Mouse (Mus musculus) thymus, adult 2 months (tissue): Measurements from ENCODE around the gene Ube2j1. TPM values are rescaled to one million over a fixed set of nuclear protein-coding genes. Genes with fewer than 3 reads are reported as not detected.

Experiments
- DNase-seq: peaks from one replicate; pipeline ENCODE4 v3.0.0; 2021
- H3K27ac ChIP-seq: fragments of 200-500 bp; 2 replicates; pipeline ENCODE4 v1.5.1; 2012; ENCODE audit warnings: low read length, control low read depth; ENCODE audit not compliant: control insufficient read depth, insufficient read depth
- H3K27me3 ChIP-seq: fragments of 200-500 bp; 2 replicates; pipeline ENCODE4 v1.6.1; 2012; ENCODE audit warnings: mild to moderate bottlenecking, low read length, moderate library complexity, mixed read lengths; ENCODE audit not compliant: control insufficient read depth, insufficient read depth
- H3K36me3 ChIP-seq: fragments of 200-500 bp; 2 replicates; pipeline ENCODE4 v1.6.1; 2012; ENCODE audit warnings: mild to moderate bottlenecking, low read length, moderate library complexity; ENCODE audit not compliant: control insufficient read depth, insufficient read depth
- H3K4me1 ChIP-seq: fragments of 200-500 bp; replicated peaks from 2 replicates; pipeline ENCODE4 v1.6.1; 2012; ENCODE audit warnings: low read length; ENCODE audit not compliant: control insufficient read depth, insufficient read depth
- H3K4me3 ChIP-seq: fragments of 200-500 bp; 2 replicates; pipeline ENCODE4 v1.5.1; 2012; ENCODE audit warnings: mild to moderate bottlenecking, low read length, control low read depth, moderate library complexity; ENCODE audit not compliant: control insufficient read depth, insufficient read depth
- CTCF ChIP-seq: fragments of 200-500 bp; IDR thresholded peaks from 2 replicates; pipeline ENCODE4 v1.5.1; 2012; ENCODE audit warnings: mild to moderate bottlenecking, control low read depth, low read length, moderate library complexity, borderline replicate concordance; ENCODE audit not compliant: control insufficient read depth, poor library complexity, insufficient read depth; ENCODE audit errors: extremely low read depth
- POLR2A ChIP-seq: fragments of 200-500 bp; IDR thresholded peaks from 2 replicates; pipeline ENCODE4 v1.6.1; 2012; ENCODE audit warnings: mild to moderate bottlenecking, low read length, control low read depth, moderate library complexity; ENCODE audit not compliant: control insufficient read depth, poor library complexity, insufficient read depth; ENCODE audit errors: extremely low read depth
- WGBS: fragments of 180-500 bp; shearing (Covaris S2); methylation state at CpG from one replicate; pipeline ENCODE4 v1.1.7; 2018; 5-methylcytosine and 5-hydroxymethylcytosine counted together
- polyA plus RNA-seq: library from polyadenylated mRNA; depleted of rRNA; stranded (reverse); fragments of >200 nt; gene quantifications from 2 replicates; pipeline ENCODE4 v1.2.3, GENCODE M21; 2012; rRNA removed

The Ube2j1 gene
- polyA plus RNA-seq, 1 experiment: 28.7 TPM

- no peak for TF ChIP-seq POLR2A
- H3K27ac ChIP-seq: no peak overlapping the region
- H3K4me3 ChIP-seq: no peak overlapping the region
- no peaks in the 10 kb centered on the region for H3K27me3 ChIP-seq
- no peaks in the 10 kb centered on the region for H3K36me3 ChIP-seq
- WGBS: 96% methylated on average over 5 of the region's 5 CpGs
- no peak for DNase-seq
- H3K4me1 ChIP-seq: peaks cover 37% of the 10 kb centered on the region
Measured at GRCm38 (mm10) chr4:33074851-33075250, 43.6 kb downstream of the Ube2j1 start.

GRCm38 (mm10) chr4:33075776-33076524 lies 44.7 kb downstream of the Ube2j1 start:
- WGBS: 92% methylated on average over 5 of the region's 5 CpGs
- Histone ChIP-seq H3K4me3 (no peak overlapping the region), H3K36me3 (no peaks in the 10 kb centered on the region), H3K27me3 (no peaks in the 10 kb centered on the region), H3K4me1 (peaks cover 37% of the 10 kb centered on the region), H3K27ac (no peak overlapping the region)
- no peak for DNase-seq
- TF ChIP-seq CTCF: no peak
- no peak for TF ChIP-seq POLR2A

GRCm38 (mm10) chr4:33077161-33077560 lies 45.9 kb downstream of the Ube2j1 start:
- no peak for DNase-seq
- H3K4me1 ChIP-seq: peaks cover 38% of the 10 kb centered on the region
- no peaks in the 10 kb centered on the region for H3K36me3 ChIP-seq
- H3K4me3 ChIP-seq: no peak overlapping the region
- TF ChIP-seq CTCF (no peak), POLR2A (no peak)
- 92% methylated on average over 11 of the region's 11 CpGs for WGBS
- peak overlapping the region; percentile 50 for H3K27ac ChIP-seq
- no peaks in the 10 kb centered on the region for H3K27me3 ChIP-seq

GRCm38 (mm10) chr4:33077724-33078123 lies 46.5 kb downstream of the Ube2j1 start:
- WGBS: 12% methylated on average over 8 of the region's 8 CpGs
- Histone ChIP-seq H3K27ac (peak overlapping the region; percentile 50), H3K27me3 (no peaks in the 10 kb centered on the region), H3K36me3 (no peaks in the 10 kb centered on the region), H3K4me3 (no peak overlapping the region), H3K4me1 (peaks cover 34% of the 10 kb centered on the region)
- TF ChIP-seq CTCF: no peak
- TF ChIP-seq POLR2A: no peak
- peak; percentile 52 for DNase-seq

GRCm38 (mm10) chr4:33078492-33078891 lies 47.3 kb downstream of the Ube2j1 start:
- H3K4me3 ChIP-seq: no peak overlapping the region
- TF ChIP-seq CTCF (no peak), POLR2A (no peak)
- no peaks in the 10 kb centered on the region for H3K36me3 ChIP-seq
- no peak for DNase-seq
- WGBS: 97% methylated on average over 3 of the region's 3 CpGs
- H3K27me3 ChIP-seq: no peaks in the 10 kb centered on the region
- peaks cover 26% of the 10 kb centered on the region for H3K4me1 ChIP-seq
- peak overlapping the region; percentile 37; the same call in 1 of the 2 replicates for H3K27ac ChIP-seq

- no peak for TF ChIP-seq POLR2A
- no peak for TF ChIP-seq CTCF
- Histone ChIP-seq H3K27ac (no peak overlapping the region), H3K4me1 (no peaks in the 10 kb centered on the region), H3K27me3 (no peaks in the 10 kb centered on the region), H3K36me3 (no peaks in the 10 kb centered on the region), H3K4me3 (no peak overlapping the region)
- DNase-seq: no peak
- WGBS: 46% methylated on average over 6 of the region's 6 CpGs
Measured at GRCm38 (mm10) chr4:33099118-33099694, 68.0 kb downstream of the Ube2j1 start.

Other genes with a start within 250 kb of the Ube2j1 start
- gene Lyrm2, start 231.2 kb upstream of the Ube2j1 start, polyA plus RNA-seq: 11.6 and 12.4 TPM in 2 replicates
- gene Ankrd6, start 80.6 kb upstream of the Ube2j1 start, polyA plus RNA-seq: 12.5 and 12.6 TPM in 2 replicates
- gene Rragd, start 48.4 kb upstream of the Ube2j1 start, polyA plus RNA-seq: 6.8 and 9.7 TPM in 2 replicates
- gene Gabrr2, start 31.6 kb downstream of the Ube2j1 start, polyA plus RNA-seq: 3.0 and 3.9 TPM in 2 replicates
- gene Gabrr1, start 101.1 kb downstream of the Ube2j1 start, polyA plus RNA-seq: 0.09 and 0.18 TPM in 2 replicates
- gene Pm20d2, start 158.3 kb downstream of the Ube2j1 start, polyA plus RNA-seq: 1.4 and 2.9 TPM in 2 replicates
- 1.8 and 1.9 TPM in 2 replicates for gene Srsf12, start 177.6 kb downstream of the Ube2j1 start, polyA plus RNA-seq